Mouse (Mus musculus) megakaryocyte, embryonic 14.5 days (primary cell): ENCODE data around the gene Fgfr2.

ENCODE experiments used
- FLI1 ChIP-seq: IDR thresholded peaks from 2 replicates; pipeline ENCODE4 v1.6.1; 2012; ENCODE audit warnings: low read length, inconsistent platforms, mixed read lengths
- GATA1 ChIP-seq: IDR thresholded peaks from 3 replicates; pipeline ENCODE4 v1.6.1; 2012; ENCODE audit warnings: mixed read lengths, low read length, inconsistent platforms, borderline replicate concordance

- TF ChIP-seq GATA1 (no peak), FLI1 (no peak)
Observed at GRCm38 (mm10) chr7:132729093-132729831, 393.9 kb downstream of the Fgfr2 start.
